Mouse (Mus musculus) heart, embryonic 15.5 days (tissue): ENCODE data around the gene Tmppe. TPM values are rescaled to one million over a fixed set of nuclear protein-coding genes. Genes with fewer than 3 reads are reported as not detected.
"Not testable (repeated sequence)": the region's sequence is repeated elsewhere in the genome, so short reads cannot be mapped to it uniquely, and the experiment has no call there.

Experiments
- ATAC-seq: fragments of 200-750 bp; cut with Nextera tagmentation; replicated peaks from 2 replicates; pipeline ENCODE4 v1.8.0; 2017; ENCODE audit warnings: low read depth, moderate TSS enrichment; ENCODE audit not compliant: insufficient number of reproducible peaks, insufficient read depth, low FRiP score
- H3K27ac ChIP-seq: fragments of 300-500 bp; sonication (generic); 2 replicates; pipeline ENCODE4 v1.5.1; 2015; ENCODE audit warnings: mild to moderate bottlenecking, inconsistent platforms
- H3K27me3 ChIP-seq: fragments of 300-500 bp; sonication (generic); 2 replicates; pipeline ENCODE4 v1.6.1; 2015; ENCODE audit warnings: inconsistent platforms
- H3K36me3 ChIP-seq: fragments of 300-500 bp; sonication (generic); 2 replicates; pipeline ENCODE4 v1.6.1; 2015; ENCODE audit warnings: mild to moderate bottlenecking, inconsistent platforms
- H3K4me1 ChIP-seq: fragments of 300-500 bp; sonication (generic); replicated peaks from 2 replicates; pipeline ENCODE4 v1.6.1; 2015; ENCODE audit warnings: inconsistent platforms
- H3K4me2 ChIP-seq: fragments of 300-500 bp; sonication (generic); 2 replicates; pipeline ENCODE4 v1.6.1; 2015; ENCODE audit warnings: inconsistent platforms, mild to moderate bottlenecking, moderate library complexity
- H3K4me3 ChIP-seq: fragments of 300-500 bp; sonication (generic); 2 replicates; pipeline ENCODE4 v1.5.1; 2015; ENCODE audit warnings: mild to moderate bottlenecking, inconsistent platforms
- H3K9ac ChIP-seq: fragments of 300-500 bp; sonication (generic); 2 replicates; pipeline ENCODE4 v1.6.1; 2015; ENCODE audit warnings: mild to moderate bottlenecking, inconsistent platforms
- H3K9me3 ChIP-seq: fragments of 300-500 bp; sonication (generic); replicated peaks from 2 replicates; pipeline ENCODE4 v1.6.1; 2016; ENCODE audit warnings: inconsistent platforms
- WGBS: fragments of 180-500 bp; shearing (Covaris S2); methylation state at CpG from one replicate; pipeline ENCODE4 v1.1.7; 2015; ENCODE audit warnings: mixed read lengths; 5-methylcytosine and 5-hydroxymethylcytosine counted together
- polyA plus RNA-seq: library from polyadenylated mRNA; unstranded; fragments of >200 nt; fragmentation: Nextera tagmentation; extraction: Ambion mirVana; gene quantifications from 2 replicates; pipeline ENCODE4 v1.2.1, GENCODE M21; 2015

Tmppe gene
- polyA plus RNA-seq: 6.7 and 8.4 TPM in 2 replicates

GRCm38 (mm10) chr9:114400949-114401684 lies at the start of gene Tmppe, which contains the start of gene Glb1:
Gene Tmppe, plus strand, starts transcription at chr9:114401105.
Gene Glb1, plus strand, starts transcription at chr9:114401076.
- H3K9me3 ChIP-seq: no peaks in the 10 kb centered on the region
- no peaks in the 10 kb centered on the region for H3K27me3 ChIP-seq
- peak; percentile 97 for ATAC-seq
- peak within 1 kb of the TSS; percentile 88 for H3K9ac ChIP-seq
- H3K27ac ChIP-seq: peak within 1 kb of the TSS; percentile 94
- H3K4me3 ChIP-seq: peak within 1 kb of the TSS; percentile 85
- peaks cover 16% of the 10 kb centered on the region for H3K36me3 ChIP-seq
- WGBS: under 1% methylated on average over 73 of the region's 73 CpGs
- peak within 1 kb of the TSS; percentile 77 for H3K4me2 ChIP-seq
- peaks cover 11% of the 10 kb centered on the region for H3K4me1 ChIP-seq

- Histone ChIP-seq H3K4me2 (peak overlapping the region; percentile 92), H3K4me3 (peak overlapping the region; percentile 61), H3K27ac (peak overlapping the region; percentile 69), H3K4me1 (peaks cover 8% of the 10 kb centered on the region), H3K9me3 (no peaks in the 10 kb centered on the region), H3K27me3 (peaks cover 4% of the 10 kb centered on the region; the same call in 1 of the 2 replicates), H3K9ac (peak overlapping the region; percentile 63), H3K36me3 (no peaks in the 10 kb centered on the region)
- WGBS: under 1% methylated on average over 48 of the region's 48 CpGs
- peak; percentile 87 for ATAC-seq
Observed at GRCm38 (mm10) chr9:114367783-114368470, 33.0 kb upstream of the Tmppe start.

GRCm38 (mm10) chr9:114368471-114368858 lies 32.4 kb upstream of the Tmppe start:
- ATAC-seq: 0 out of 2 replicates have a peak, but pooled peaks have one; percentile 29
- peak overlapping the region; percentile 69 for H3K27ac ChIP-seq

DNA sequence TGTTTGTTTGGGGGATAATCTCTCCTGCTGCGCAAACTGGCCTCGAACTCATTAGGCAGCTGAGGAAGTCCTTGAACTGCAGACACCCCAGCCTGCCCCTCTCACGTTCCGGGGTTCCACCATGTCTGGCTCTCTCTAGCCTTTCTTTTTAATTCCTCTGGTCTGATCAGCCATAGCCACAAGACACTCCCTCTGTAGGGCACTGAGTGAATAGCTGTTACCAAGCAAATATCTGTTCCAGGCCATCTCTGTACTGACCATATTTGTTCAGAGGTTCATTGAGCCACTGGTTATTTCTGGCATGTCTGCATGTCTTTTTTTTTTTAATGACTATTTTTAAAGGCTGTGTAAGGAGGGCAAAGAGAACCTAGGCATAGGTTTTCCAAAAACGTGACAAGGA lies 31.5 kb upstream of the Tmppe start:
- H3K9me3 ChIP-seq, H3K36me3 ChIP-seq, H3K9ac ChIP-seq, H3K4me3 ChIP-seq, H3K27me3 ChIP-seq, H3K27ac ChIP-seq, H3K4me1 ChIP-seq, ATAC-seq: not testable (repeated sequence)
- 54% methylated on average over 5 of the region's 5 CpGs for WGBS
- 0 out of 2 replicates have a peak overlapping the region, but pooled peaks have one; percentile 18 for H3K4me2 ChIP-seq

More at GRCm38 (mm10) chr9:114368471-114368858, 32.4 kb upstream of the Tmppe start:
- peak overlapping the region; percentile 92 for H3K4me2 ChIP-seq
- whole genome bisulfite sequencing: 14% methylated on average over 12 of the region's 12 CpGs
- peak overlapping the region; percentile 63 for H3K9ac ChIP-seq
- H3K4me3 ChIP-seq: peak overlapping the region; percentile 61
- H3K4me1 ChIP-seq: peaks cover 8% of the 10 kb centered on the region
- peaks cover 4% of the 10 kb centered on the region; the same call in 1 of the 2 replicates for H3K27me3 ChIP-seq
- H3K36me3 ChIP-seq: 0 out of 2 replicates have a peak, but pooled peaks cover 5% of the 10 kb centered on the region
- no peaks in the 10 kb centered on the region for H3K9me3 ChIP-seq

DNA sequence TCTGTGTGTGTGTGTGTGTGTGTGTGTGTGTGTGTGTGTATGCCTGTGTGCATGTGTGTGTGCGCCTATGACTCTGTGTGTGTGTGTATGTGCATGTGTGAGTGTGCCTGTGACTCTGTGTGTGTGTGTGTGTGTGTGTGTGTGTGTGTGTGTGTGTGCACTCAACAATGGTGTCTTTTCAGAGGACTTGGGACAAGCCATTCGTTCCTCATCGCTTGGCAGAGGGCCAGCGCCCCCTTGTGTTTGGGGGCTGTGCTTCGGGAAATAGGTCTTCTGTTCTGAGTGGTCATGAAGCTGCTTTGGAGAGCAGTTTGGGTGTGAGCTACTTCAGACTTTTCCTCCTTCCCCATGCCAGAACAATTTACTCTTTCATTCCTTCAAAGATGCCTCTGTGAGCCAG lies 29.2 kb upstream of the Tmppe start:
- not testable (repeated sequence) for ATAC-seq, H3K9me3 ChIP-seq, H3K4me2 ChIP-seq, H3K27me3 ChIP-seq, H3K4me3 ChIP-seq, H3K36me3 ChIP-seq, H3K9ac ChIP-seq, H3K27ac ChIP-seq, H3K4me1 ChIP-seq
- WGBS: 21% methylated on average over 5 of the region's 5 CpGs

DNA sequence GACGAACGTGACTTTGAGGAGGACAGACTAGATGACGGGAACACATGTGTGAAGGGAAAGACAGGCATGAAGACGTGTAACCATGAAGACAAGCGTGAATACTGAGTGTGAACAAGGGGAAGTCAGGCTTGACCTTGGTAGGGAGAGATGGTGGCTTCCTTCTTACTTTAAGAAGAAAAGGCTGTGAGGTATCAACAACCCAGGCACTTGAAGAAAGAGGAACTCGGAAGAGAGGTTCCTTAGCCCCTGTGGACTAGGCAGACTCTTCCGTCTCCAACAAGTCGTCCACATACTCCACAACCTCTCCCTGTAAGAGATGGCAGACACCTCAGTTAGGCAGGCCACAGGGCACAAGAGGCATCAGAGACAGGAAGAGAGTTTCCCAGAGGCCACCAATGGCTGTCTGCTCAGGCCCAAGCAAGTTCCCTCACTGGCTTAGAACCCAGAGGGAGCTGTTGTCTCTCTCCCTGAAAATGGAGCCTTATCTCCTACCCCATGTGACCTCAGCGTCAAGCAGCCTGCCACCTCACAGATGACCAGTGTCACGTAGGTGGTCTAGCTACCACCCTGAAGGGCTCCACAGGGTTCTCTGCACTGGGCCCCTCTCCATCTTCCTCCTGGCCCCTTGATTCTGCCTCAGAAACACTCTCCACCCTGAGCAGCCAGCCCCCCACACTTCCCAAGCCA lies 25.5 kb upstream of the Tmppe start:
- Histone ChIP-seq H3K4me2 (no peak overlapping the region), H3K27me3 (no peaks in the 10 kb centered on the region), H3K27ac (no peak overlapping the region), H3K9ac (no peak overlapping the region), H3K36me3 (peaks cover 26% of the 10 kb centered on the region), H3K9me3 (no peaks in the 10 kb centered on the region), H3K4me1 (peaks cover 11% of the 10 kb centered on the region), H3K4me3 (no peak overlapping the region)
- WGBS: 84% methylated on average over 10 of the region's 10 CpGs
- ATAC-seq: 0 out of 2 replicates have a peak, but pooled peaks have one; percentile 18

DNA sequence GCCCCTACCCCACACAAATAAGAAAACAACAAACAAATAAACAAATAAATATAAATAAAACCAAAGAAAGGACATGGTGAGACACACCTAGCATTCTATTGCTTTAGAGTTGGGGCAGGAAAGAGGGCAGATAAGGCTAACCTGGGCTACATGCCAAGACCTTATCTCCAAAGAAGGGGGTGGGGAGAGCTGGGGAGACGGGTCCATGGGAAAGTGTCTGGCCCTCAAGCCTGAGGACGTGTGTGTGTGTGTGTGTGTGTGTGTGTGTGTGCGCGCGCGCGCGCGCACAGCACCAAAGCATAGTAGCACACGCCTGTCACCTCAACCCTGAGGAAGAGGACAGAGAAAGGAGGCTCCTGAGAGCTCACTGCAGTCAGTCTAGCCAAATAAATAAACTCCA lies 23.7 kb upstream of the Tmppe start:
- Histone ChIP-seq H3K36me3 (peaks cover 29% of the 10 kb centered on the region), H3K4me2 (no peak overlapping the region), H3K4me1 (peaks cover 11% of the 10 kb centered on the region), H3K9me3 (no peaks in the 10 kb centered on the region), H3K27ac (no peak overlapping the region), H3K27me3 (no peaks in the 10 kb centered on the region), H3K9ac (no peak overlapping the region), H3K4me3 (no peak overlapping the region)
- peak; percentile 45; the same call in 1 of the 2 replicates for ATAC-seq
- WGBS: 52% methylated on average over 10 of the region's 10 CpGs

DNA sequence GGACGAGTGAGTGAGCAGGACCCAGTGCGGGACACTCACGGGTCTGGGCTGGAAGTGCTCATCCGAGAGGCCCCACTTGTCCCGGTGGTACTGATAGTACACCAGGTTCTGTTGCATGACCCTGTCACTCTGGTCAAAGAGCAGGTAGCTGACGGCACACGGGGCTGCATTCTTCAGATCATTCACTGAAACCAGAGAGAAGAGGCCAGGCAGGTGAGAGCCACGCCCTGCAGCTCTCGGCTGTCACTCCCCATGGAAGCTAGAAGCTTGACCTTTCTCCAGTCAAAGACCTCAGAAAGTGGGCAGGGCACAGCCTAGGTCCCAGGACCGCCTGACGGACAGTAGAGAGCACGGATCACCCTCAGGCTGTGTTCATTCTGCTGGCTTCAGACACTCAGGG lies 21.0 kb upstream of the Tmppe start:
- Histone ChIP-seq H3K27me3 (no peaks in the 10 kb centered on the region), H3K36me3 (peaks cover 33% of the 10 kb centered on the region), H3K9ac (no peak overlapping the region), H3K27ac (no peak overlapping the region), H3K4me1 (peaks cover 11% of the 10 kb centered on the region), H3K4me3 (no peak overlapping the region), H3K9me3 (no peaks in the 10 kb centered on the region), H3K4me2 (no peak overlapping the region)
- 85% methylated on average over 12 of the region's 12 CpGs for WGBS
- no peak for ATAC-seq

GRCm38 (mm10) chr9:114380881-114381733 lies 19.8 kb upstream of the Tmppe start:
- peaks cover 11% of the 10 kb centered on the region for H3K4me1 ChIP-seq
- H3K36me3 ChIP-seq: peaks cover 39% of the 10 kb centered on the region
- WGBS: 63% methylated on average over 17 of the region's 17 CpGs
- H3K27me3 ChIP-seq: no peaks in the 10 kb centered on the region
- H3K9me3 ChIP-seq: no peaks in the 10 kb centered on the region
- no peak; the same call in 1 of the 2 replicates for ATAC-seq
- H3K27ac ChIP-seq: no peak overlapping the region
- no peak overlapping the region for H3K4me2 ChIP-seq
- no peak overlapping the region for H3K4me3 ChIP-seq
- H3K9ac ChIP-seq: no peak overlapping the region

DNA sequence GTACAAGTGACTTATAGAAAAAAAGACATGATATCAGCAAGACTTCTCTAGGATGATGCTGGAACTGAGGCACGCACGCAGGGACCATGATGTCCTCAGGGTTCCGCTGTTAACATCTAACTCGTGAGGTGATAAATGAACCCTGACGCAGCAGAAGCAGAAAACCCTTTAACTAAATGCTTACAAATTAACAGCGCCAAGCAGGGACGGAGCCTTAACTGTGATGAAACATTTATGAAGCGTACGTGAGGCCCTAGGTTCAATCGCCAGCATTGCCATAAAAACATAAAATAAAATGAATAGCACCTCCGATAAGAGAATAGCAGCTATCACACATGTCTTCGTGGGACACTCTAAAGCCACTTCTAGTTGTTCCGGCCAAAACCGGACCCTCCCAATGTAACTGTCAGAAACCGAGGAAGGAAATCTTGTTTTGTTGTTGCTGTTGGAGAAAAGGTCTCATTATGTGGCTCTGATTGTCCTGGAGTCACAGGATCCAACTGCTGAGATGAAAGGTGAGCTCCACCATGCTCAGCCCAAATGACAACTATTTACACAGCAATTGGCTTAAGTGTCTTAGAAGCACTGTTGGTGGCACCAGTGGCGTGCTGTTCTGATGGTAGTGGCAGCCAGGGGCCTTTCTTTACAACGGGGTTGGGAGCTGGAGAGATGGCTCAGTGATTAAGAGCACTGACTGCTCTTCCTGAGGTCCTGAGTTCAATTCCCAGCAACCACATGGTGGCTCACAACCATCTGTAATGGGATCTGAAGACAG lies 17.8 kb upstream of the Tmppe start:
- H3K4me3 ChIP-seq: no peak overlapping the region
- no peaks in the 10 kb centered on the region for H3K9me3 ChIP-seq
- no peaks in the 10 kb centered on the region for H3K27me3 ChIP-seq
- peaks cover 17% of the 10 kb centered on the region for H3K4me1 ChIP-seq
- WGBS: 86% methylated on average over 17 of the region's 17 CpGs
- H3K9ac ChIP-seq: no peak overlapping the region
- no peak overlapping the region for H3K27ac ChIP-seq
- peaks cover 35% of the 10 kb centered on the region for H3K36me3 ChIP-seq
- no peak overlapping the region for H3K4me2 ChIP-seq
- ATAC-seq: no peak
